Mouse (Mus musculus) kidney, adult 2 months (tissue): Measurements from ENCODE around the gene Amz1. TPM values are rescaled to one million over a fixed set of nuclear protein-coding genes. Genes with fewer than 3 reads are reported as not detected.

ENCODE experiments used
- DNase-seq: peaks from one replicate; pipeline ENCODE4 v3.0.0; 2021
- H3K27ac ChIP-seq: fragments of 200-500 bp; 2 replicates; pipeline ENCODE4 v1.5.1; 2012; ENCODE audit warnings: low read depth, low read length, control low read depth, inconsistent platforms; ENCODE audit not compliant: insufficient read depth
- H3K27me3 ChIP-seq: fragments of 200-500 bp; replicated peaks from 2 replicates; pipeline ENCODE4 v1.6.1; 2012; ENCODE audit warnings: mild to moderate bottlenecking, moderate library complexity, low read length, inconsistent platforms; ENCODE audit not compliant: control insufficient read depth, insufficient read depth
- H3K36me3 ChIP-seq: fragments of 200-500 bp; 2 replicates; pipeline ENCODE4 v1.6.1; 2012; ENCODE audit warnings: mild to moderate bottlenecking, moderate library complexity, low read length, inconsistent platforms; ENCODE audit not compliant: control insufficient read depth, insufficient read depth
- H3K4me1 ChIP-seq: fragments of 200-500 bp; 2 replicates; pipeline ENCODE4 v1.6.1; 2011; ENCODE audit warnings: low read length; ENCODE audit not compliant: control insufficient read depth, insufficient read depth
- H3K4me3 ChIP-seq: fragments of 200-500 bp; 2 replicates; pipeline ENCODE4 v1.5.1; 2011; ENCODE audit warnings: mild to moderate bottlenecking, low read depth, low read length, control low read depth; ENCODE audit not compliant: insufficient read depth
- CTCF ChIP-seq: fragments of 200-500 bp; conservative IDR thresholded peaks from 2 replicates; pipeline ENCODE4 v1.5.1; 2011; ENCODE audit warnings: low read depth, mild to moderate bottlenecking, control low read depth, low read length, moderate library complexity, mixed read lengths; ENCODE audit not compliant: insufficient read depth, insufficient read length
- POLR2A ChIP-seq: fragments of 200-500 bp; IDR thresholded peaks from one replicate; pipeline ENCODE4 v1.6.1; 2011; ENCODE audit warnings: low read depth, low read length, control low read depth
- WGBS: fragments of 180-500 bp; shearing (Covaris S2); methylation state at CpG from one replicate; pipeline ENCODE4 v1.1.7; 2018; 5-methylcytosine and 5-hydroxymethylcytosine counted together
- polyA plus RNA-seq: library from polyadenylated mRNA; depleted of rRNA; stranded (reverse); fragments of >200 nt; gene quantifications from 2 replicates; pipeline ENCODE4 v1.2.3, GENCODE M21; 2012; rRNA removed

The Amz1 gene
- polyA plus RNA-seq, 1 experiment: 3.9 TPM

DNA sequence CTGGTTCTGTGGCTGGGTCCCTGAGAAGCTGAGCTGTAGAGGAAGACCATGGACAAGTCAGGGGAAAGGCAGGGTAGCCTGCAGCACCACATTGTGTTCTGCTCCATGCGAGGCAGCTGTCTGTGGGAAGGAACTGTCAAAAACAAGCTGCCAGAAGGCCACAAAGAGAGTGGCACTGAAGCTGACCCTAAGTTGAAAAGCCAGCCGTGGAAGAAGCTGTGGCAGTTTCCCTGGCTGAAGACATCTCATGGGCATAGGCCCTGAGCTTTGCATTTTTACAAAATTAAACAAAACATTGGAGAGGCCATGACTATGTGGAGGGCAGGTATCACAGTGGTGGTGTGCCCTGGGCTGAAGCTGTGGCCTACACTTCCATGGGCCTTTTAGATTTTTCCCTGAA lies 75.3 kb downstream of the Amz1 start:
- no peak overlapping the region for H3K27ac ChIP-seq
- peaks cover 26% of the 10 kb centered on the region for H3K4me1 ChIP-seq
- H3K36me3 ChIP-seq: no peaks in the 10 kb centered on the region
- no peak for DNase-seq
- no peaks in the 10 kb centered on the region for H3K27me3 ChIP-seq
- WGBS: 51% methylated on average over 2 of the region's 2 CpGs
- TF ChIP-seq POLR2A (no peak), CTCF (no peak)
- no peak overlapping the region for H3K4me3 ChIP-seq

DNA sequence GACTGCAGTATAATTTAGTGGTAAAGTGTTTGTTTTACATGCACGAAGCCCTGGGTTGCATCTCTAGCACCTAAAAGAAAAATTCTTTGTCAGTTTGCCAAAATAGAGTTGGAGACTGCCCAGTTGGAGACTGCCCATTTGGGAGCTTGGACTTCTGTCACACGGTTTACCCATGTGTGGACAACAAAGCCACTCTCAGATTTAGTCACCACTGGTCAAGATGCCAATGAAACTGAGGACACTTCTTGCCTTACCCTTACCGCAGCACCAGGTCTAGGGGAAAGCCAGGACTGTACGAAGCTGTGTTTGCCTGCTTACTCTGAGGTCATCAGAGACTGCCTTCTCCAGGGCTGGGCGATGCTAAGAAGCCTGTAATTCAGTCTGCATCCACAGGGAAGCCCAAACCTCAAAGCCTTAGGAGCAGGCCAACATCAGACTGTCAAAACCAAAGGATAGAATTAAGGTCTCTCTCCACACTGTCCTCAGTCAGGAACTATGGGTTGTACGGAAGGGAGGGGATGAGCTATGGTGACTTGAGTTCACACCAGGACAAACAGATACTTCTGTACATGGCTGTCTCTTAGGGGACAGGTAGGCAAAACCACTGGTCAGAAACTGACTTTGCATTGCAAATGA lies 76.5 kb downstream of the Amz1 start:
- Histone ChIP-seq H3K27ac (peak overlapping the region; percentile 1; the same call in 1 of the 2 replicates), H3K36me3 (no peaks in the 10 kb centered on the region), H3K4me3 (no peak overlapping the region), H3K27me3 (no peaks in the 10 kb centered on the region), H3K4me1 (peaks cover 20% of the 10 kb centered on the region)
- no peak for TF ChIP-seq POLR2A
- 0 out of 2 replicates have a peak, but pooled peaks have one; percentile 5 for TF ChIP-seq CTCF
- WGBS: 41% methylated on average over 6 of the region's 6 CpGs
- peak; percentile 63 for DNase-seq

DNA sequence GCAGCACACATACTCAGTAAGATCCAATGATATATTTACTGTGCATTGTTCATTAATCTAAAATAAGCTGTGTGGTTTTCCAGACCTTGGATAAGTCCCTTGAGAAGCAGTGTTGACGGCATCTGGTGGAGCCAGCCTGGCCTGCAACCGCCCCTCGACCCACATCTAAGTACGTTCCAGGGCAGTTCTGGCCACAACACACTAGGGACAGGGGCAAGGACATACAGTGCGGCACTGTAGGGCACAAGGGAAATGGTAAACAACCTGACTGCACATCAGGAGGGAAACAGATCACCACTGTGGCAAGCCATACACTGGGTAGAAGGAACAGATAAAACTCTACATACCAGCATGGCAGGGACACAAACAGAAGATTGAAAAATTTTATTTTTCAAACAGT lies 77.9 kb downstream of the Amz1 start:
- Histone ChIP-seq H3K4me3 (no peak overlapping the region), H3K27me3 (no peaks in the 10 kb centered on the region), H3K36me3 (no peaks in the 10 kb centered on the region), H3K27ac (no peak overlapping the region), H3K4me1 (peaks cover 20% of the 10 kb centered on the region)
- TF ChIP-seq CTCF (no peak), POLR2A (no peak)
- no peak for DNase-seq
- 81% methylated on average over 5 of the region's 5 CpGs for WGBS

DNA sequence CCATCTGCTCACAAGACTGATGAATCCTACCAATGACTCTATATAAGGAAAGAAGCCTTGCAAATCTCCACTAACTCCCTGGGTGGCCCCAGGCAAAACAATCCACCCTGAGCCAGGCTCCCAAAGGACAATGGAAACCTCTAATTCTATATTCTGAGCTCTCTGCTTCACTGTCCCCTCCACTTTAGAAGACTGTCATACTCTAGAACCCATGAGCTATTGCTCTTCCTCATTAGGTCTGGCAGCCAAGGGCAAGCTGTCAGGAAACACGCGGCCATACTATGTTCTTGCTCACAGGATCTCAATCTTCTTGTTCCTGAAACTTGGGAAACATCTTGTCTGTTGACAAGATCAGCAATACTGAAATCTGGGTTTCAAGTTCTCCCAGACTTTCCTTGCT lies 82.3 kb downstream of the Amz1 start:
- Histone ChIP-seq H3K27ac (no peak overlapping the region), H3K4me3 (no peak overlapping the region), H3K4me1 (peaks cover 17% of the 10 kb centered on the region), H3K36me3 (no peaks in the 10 kb centered on the region), H3K27me3 (no peaks in the 10 kb centered on the region)
- DNase-seq: no peak
- TF ChIP-seq POLR2A: no peak
- TF ChIP-seq CTCF: no peak
- 66% methylated on average over 2 of the region's 2 CpGs for WGBS

DNA sequence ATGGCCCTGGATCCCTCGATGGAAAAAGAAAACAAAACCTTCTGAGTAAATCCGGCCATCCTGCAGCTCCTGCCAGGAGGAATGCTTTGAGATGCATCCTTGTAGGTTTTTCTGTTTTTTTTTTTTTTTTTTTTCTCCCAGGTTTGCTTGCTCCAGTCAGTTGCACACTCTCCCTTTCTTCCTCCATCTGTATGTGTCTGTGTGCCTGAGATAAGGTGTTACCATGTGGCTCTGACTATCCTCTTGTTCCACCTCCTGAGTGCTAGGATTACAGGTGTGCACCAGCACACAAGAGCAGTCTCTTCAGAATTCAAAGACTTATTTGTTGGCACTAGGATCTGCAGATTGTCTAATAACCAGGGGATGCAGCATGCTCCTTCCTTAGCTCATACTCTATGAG lies 83.0 kb downstream of the Amz1 start:
- no peak for DNase-seq
- H3K36me3 ChIP-seq: no peaks in the 10 kb centered on the region
- H3K4me3 ChIP-seq: no peak overlapping the region
- H3K27ac ChIP-seq: no peak overlapping the region
- 46% methylated on average over 2 of the region's 2 CpGs for WGBS
- peaks cover 21% of the 10 kb centered on the region for H3K4me1 ChIP-seq
- no peak for TF ChIP-seq CTCF
- TF ChIP-seq POLR2A: no peak
- no peaks in the 10 kb centered on the region for H3K27me3 ChIP-seq

Other genes starting within 250 kb of the Amz1 start
- 6.7 and 8.3 TPM in 2 replicates for gene Chst12, start 218.6 kb upstream of the Amz1 start, polyA plus RNA-seq
- gene Grifin, start 159.1 kb upstream of the Amz1 start, polyA plus RNA-seq: not detected in 2 replicates
- gene Lfng, start 116.8 kb upstream of the Amz1 start, polyA plus RNA-seq: 37.8 and 43.3 TPM in 2 replicates
- gene Ttyh3, start 75.1 kb upstream of the Amz1 start, polyA plus RNA-seq: 33.5 and 35.6 TPM in 2 replicates
- gene Iqce, start 21.7 kb upstream of the Amz1 start, polyA plus RNA-seq: 23.1 and 27.2 TPM in 2 replicates
- gene Brat1, start 19.1 kb upstream of the Amz1 start, polyA plus RNA-seq: 16.3 and 20.4 TPM in 2 replicates
- gene Gna12, start 106.3 kb downstream of the Amz1 start, polyA plus RNA-seq: 122 and 136 TPM in 2 replicates